Mouse (Mus musculus): Measurements from ENCODE around the gene Dnajb12. TPM values are rescaled to one million over a fixed set of nuclear protein-coding genes. Genes with fewer than 3 reads are reported as not detected.
A peak's percentile ranks its signal among the peaks of the same experiment; 100 is the strongest.

Dnajb12 gene
- total and polyA plus RNA-seq, 3 experiments = 56.0 to 67.3 (median 63.9) TPM

GRCm38 (mm10) chr10:59919494-59920181 is 40.3 kb downstream of the Dnajb12 start:
- DNase-seq = peak; percentile 55

- peak; percentile 41 for DNase-seq
Observed at GRCm38 (mm10) chr10:59920485-59920809, 41.1 kb downstream of the Dnajb12 start.

DNA sequence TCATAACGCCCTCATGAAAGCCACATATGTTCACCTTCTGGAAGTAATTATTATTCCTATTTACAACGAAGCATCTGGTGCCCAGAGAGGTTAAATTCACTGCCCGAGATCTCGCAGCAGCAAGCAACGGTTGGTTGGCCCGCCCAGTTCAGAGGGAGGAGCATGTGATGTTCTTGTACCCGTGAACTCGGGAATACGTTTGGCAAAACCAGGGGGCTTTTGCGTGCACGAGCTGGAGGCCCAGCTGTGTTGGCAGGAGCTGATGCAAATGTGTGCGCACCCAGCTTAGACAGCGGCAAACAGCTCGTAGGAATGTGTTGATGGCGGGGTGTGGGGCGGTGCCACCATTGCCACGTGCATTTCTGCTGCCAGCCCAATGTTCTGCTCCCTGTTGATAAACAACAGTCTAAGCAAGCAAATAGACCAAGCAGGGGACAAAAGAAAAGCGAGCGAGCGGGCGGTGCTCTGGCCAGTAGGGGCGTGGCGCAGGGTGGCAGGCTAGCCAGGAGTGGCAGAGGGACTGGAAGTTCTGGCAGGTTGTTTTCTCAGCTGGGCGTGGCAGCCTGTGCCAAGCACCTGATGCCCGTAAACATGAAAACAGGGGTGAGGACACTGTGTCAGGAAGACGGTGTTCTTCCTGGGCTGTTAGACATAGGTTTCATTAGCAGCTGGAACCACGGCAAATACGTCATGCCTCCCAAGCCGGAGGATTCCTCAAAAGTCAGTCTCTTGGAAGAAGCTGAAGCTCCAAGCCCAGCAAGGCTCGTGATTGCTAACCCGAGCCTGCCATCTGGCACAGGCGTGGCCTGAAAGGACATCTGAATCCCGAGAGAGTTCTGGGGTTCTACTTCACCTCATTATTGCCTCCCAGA is 41.7 kb downstream of the Dnajb12 start:
- DNase-seq = peak; percentile 86

GRCm38 (mm10) chr10:59923493-59923892 is 44.1 kb downstream of the Dnajb12 start:
- DNase-seq = no peak

DNA sequence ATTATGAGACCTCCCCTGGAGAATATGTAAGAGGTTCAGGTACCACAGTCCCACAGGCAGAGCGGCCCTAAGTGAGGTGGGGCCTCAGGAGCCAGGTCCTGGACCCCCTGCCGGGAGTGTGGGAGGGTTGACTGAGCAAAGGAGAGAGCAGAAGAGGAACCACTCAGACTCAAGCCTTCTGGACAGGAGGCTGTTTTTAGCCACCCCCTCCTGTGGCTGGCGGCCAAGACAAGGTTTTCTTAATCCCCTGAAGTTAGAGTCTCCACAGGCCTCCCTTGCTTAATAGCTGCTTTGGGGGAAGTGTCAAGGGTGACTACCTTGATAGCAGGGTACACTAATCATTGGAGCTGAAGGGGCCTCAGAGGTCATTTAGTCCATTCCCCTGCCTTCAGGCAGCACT is 44.9 kb downstream of the Dnajb12 start:
- no peak for DNase-seq

DNA sequence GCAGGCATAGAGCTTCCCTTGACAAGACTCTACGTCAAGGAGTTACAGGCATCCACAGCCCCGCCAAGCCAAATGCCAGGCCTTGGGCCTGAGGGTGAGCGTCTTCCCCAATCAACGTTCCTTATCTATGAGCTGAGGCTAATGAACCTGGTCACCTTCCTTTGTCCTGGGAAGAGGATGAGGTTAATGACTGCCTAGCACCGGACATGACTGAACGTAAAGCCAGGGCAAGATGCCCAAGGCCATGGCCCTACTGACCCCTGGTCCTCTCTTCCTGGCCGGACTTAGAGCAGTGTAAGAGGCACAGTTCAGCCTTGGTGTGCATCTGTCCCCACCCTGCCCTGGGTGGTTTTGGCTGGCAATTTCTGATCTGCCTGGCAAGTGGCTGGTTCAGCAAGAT is 49.8 kb downstream of the Dnajb12 start:
- peak; percentile 64 for DNase-seq

- DNase-seq = no peak
Observed at GRCm38 (mm10) chr10:59930996-59931395, 51.6 kb downstream of the Dnajb12 start.

- DNase-seq = peak; percentile 72
Observed at GRCm38 (mm10) chr10:59932521-59932920, 53.2 kb downstream of the Dnajb12 start.

GRCm38 (mm10) chr10:59934039-59934438 is 54.7 kb downstream of the Dnajb12 start:
- peak; percentile 75 for DNase-seq

GRCm38 (mm10) chr10:59936058-59936856 is 56.9 kb downstream of the Dnajb12 start:
- no peak for DNase-seq

DNA sequence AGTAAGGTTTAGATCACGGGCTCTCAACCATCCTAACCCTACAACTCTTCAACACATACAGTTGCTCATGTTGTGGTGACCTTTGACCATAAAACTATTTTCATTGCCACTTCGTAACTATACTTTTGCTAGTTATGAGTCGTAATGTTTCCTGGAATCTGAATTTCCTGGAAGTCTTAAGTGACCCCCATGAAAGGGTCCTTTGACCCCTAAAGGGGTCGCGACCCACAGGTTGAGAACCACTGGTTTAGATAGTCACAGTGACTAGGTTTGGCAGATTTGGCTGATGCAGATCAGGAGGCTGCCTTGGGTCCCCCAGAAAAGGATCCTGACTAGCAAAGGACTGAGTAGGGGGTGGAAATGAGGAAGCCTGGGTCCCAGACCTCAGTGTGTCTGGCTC is 59.3 kb downstream of the Dnajb12 start:
- no peak for DNase-seq

DNA sequence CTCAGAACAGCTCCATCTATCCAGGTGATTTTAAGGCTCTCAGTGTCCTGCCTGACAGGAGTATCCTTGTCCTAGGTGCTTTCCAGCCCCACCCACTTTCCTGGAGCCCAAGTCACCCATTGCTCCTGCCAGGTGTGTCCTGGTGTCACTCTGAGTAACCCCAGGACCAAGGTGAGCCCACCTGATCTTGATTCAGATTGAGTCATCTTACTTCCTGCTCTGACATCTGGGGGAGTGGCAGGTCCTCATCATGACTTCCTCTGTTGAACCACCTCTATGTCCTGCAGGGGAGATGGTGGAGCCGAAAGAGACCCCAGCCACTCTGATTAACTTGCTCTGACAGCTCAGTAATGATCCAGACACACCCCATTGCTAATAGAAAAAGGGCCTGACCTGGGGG is 59.7 kb downstream of the Dnajb12 start:
- DNase-seq = no peak

DNA sequence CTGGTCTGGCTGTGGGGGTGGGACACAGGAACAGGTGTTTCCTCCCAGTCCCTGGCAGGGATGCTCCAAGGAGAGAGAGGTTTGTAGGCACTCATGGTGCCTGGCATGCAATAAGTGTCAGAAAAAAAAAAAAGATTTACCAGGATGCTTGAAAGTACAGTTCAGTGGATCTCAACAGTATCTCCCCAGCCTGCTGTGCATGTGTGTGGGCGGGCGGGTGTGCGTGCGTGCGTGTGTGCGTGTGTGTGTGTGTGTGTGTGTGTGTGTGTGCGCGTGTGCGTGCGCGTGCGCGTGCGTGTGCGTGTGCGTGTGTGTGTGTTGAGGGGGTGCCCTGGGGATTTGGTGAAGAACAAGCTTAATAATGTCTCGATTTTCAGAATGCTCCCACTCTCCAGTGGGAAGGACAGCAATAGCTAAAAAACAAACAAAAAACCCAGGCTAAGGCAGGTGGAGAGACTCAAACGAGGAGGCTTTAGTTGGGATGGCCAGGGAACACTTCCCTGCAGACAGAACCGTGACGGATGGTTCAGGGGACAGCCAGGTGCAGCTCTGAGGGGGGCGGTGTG is 63.0 kb downstream of the Dnajb12 start:
- DNase-seq = no peak

GRCm38 (mm10) chr10:59942847-59943420 is 63.6 kb downstream of the Dnajb12 start:
- peak; percentile 70 for DNase-seq

GRCm38 (mm10) chr10:59943421-59943989 is 64.1 kb downstream of the Dnajb12 start:
- DNase-seq = peak; percentile 91

DNA sequence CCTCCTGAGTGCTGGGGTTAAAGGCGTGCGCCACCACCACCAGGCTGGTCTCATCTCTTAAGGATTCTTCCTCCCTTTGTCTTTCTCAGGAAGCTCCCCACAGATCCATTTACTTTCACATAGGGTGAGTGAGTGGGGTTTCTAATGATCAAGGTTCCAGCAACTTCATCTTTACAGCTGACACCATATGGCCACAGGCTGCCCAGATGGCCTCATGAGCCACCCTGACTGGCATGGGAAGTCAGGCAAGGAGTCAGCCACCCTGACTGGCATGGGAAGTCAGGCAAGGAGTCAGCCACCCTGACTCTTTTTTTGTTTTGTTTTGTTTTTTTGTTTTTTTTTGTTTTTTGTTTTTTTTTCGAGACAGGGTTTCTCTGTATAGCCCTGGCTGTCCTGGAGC is 66.1 kb downstream of the Dnajb12 start:
- DNase-seq = no peak

DNA sequence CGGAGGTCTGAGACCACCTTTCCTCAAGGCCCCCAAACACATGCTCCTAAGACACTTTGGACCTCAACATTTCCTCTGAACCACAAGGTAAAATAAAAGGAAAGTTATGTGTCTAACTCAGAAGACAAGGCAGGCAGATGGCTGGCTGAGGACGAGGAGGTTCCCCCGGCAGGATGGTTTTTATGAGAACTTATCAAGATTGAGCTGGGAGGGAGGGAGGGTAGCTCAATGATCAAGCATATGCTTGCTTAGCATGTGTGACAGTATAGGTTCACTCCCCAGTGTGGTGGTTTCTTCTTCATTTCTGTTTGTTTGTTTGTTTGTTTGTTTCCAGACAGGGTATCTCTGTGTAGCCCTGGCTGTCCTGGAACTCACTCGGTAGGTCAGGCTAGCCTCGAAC is 67.0 kb downstream of the Dnajb12 start:
- DNase-seq = no peak

DNA sequence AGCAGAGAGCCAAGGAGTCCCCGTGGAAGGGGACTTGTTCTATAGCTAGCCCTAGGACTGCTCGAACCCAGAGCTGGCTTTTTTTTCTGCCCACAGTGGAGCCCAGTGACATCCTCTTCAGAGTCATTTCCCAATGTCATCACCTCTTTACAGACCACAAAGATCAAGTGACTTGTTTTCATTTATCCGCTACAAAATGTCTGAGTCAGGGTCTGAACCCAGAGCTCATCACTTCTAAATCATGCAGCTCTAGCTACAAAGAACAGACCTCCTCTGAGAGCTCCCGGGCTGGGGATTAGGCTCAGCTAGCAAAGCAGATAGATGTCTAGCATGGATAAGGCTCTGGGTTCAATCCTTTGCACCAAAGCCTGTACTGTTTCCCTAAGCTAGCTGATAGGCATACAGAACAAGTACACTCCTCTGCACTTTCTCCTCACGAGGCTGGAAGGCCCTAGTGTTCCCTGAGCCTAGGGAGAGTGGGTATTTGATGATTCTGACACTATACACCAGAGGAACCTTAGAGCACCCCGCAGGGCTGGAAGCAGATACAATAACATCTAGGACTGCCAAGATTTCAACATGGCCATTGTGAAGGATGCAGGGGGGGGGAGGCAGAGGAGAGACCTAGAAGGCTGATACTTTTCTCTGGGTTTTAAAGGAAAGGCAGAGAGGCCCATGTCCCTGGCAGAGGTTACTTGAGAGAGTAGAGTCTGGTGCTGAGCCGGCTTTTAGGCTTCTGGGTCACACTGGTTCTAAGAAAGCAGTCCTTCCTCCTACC is 68.1 kb downstream of the Dnajb12 start:
- DNase-seq = peak; percentile 40

- DNase-seq = peak; percentile 82
Observed at GRCm38 (mm10) chr10:59948363-59949254, 69.3 kb downstream of the Dnajb12 start.
